Mouse (Mus musculus) neural tube, embryonic 12.5 days (tissue): ENCODE data around the gene Serpinb1a. TPM values are rescaled to one million over a fixed set of nuclear protein-coding genes. Genes with fewer than 3 reads are reported as not detected.
"Not testable (repeated sequence)": the region's sequence is repeated elsewhere in the genome, so short reads cannot be mapped to it uniquely, and the experiment has no call there.

Experiments used
- ATAC-seq: fragments of 200-750 bp; cut with Nextera tagmentation; 2 replicates; pipeline ENCODE4 v1.8.0; 2017; ENCODE audit warnings: low read depth, mild to moderate bottlenecking, moderate TSS enrichment, moderate library complexity; ENCODE audit not compliant: low FRiP score
- H3K27ac ChIP-seq: fragments of 300-500 bp; sonication (generic); 2 replicates; pipeline ENCODE4 v1.5.1; 2016
- H3K27me3 ChIP-seq: fragments of 300-500 bp; sonication (generic); replicated peaks from 2 replicates; pipeline ENCODE4 v1.6.1; 2016; ENCODE audit warnings: mild to moderate bottlenecking
- H3K36me3 ChIP-seq: fragments of 300-500 bp; sonication (generic); 2 replicates; pipeline ENCODE4 v1.6.1; 2016; ENCODE audit warnings: mild to moderate bottlenecking
- H3K4me1 ChIP-seq: fragments of 300-500 bp; sonication (generic); 2 replicates; pipeline ENCODE4 v1.6.1; 2016
- H3K4me2 ChIP-seq: fragments of 300-500 bp; sonication (generic); replicated peaks from 2 replicates; pipeline ENCODE4 v1.6.1; 2016; ENCODE audit warnings: mild to moderate bottlenecking
- H3K4me3 ChIP-seq: fragments of 300-500 bp; sonication (generic); 2 replicates; pipeline ENCODE4 v1.5.1; 2016
- H3K9ac ChIP-seq: fragments of 300-500 bp; sonication (generic); 2 replicates; pipeline ENCODE4 v1.6.1; 2016; ENCODE audit warnings: mild to moderate bottlenecking
- H3K9me3 ChIP-seq: fragments of 300-500 bp; sonication (generic); 2 replicates; pipeline ENCODE4 v1.6.1; 2016; ENCODE audit warnings: mild to moderate bottlenecking
- WGBS: fragments of 180-500 bp; shearing (Covaris S2); methylation state at CpG from one replicate; pipeline ENCODE4 v1.1.7; 2016; 5-methylcytosine and 5-hydroxymethylcytosine counted together
- polyA plus RNA-seq: library from polyadenylated mRNA; unstranded; fragments of >200 nt; fragmentation: Nextera tagmentation; extraction: Ambion mirVana; gene quantifications from 2 replicates; pipeline ENCODE4 v1.2.1, GENCODE M21; 2016

Serpinb1a gene
- 1.8 and 2.3 TPM in 2 replicates for polyA plus RNA-seq

DNA sequence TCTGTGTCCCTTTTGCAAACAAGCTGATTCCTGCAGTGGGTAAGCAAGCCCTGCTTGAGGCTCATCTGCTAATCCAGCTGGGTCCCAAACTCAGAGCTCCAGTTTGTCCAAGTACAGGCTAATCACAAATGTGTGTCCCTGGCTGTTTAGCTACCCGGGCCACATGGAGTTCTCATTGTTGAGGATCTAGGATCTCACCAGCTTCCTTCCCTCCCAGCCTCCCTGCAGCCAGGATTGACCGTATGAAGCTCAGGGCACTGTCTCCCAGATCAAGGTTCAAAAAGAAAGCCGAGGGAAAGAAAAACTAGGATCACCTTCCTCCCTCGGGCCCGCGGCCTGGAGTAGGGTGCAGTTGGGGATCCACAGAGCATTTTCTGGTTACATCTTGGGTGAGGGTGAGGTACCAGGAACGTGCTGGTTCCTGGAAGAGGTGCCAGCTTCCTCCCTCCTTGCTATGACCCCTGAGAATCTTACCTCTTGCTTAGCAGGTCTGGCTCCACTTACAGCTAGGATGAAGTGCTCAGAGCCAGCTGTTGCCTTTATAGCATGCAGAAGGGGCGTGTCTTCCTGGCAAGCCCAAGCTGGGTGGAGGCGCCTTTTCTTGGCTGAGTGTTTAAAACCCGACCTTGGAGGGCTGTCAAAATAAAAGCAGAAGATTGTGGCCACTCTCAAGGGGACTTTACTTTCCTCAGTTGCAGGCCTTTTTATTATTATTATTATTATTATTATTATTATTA, at the start of gene Serpinb1a:
TSS of gene Serpinb1a (minus strand) at position 518 of the 737 bp plus-strand sequence.
- WGBS, result 55% methylated on average over 10 of the region's 10 CpGs
- H3K36me3 ChIP-seq, result no peaks in the 10 kb centered on the region
- no peak within 1 kb of the TSS for H3K27ac ChIP-seq
- H3K4me2 ChIP-seq, result no peak within 1 kb of the TSS
- ATAC-seq, result no peak
- H3K9me3 ChIP-seq, result no peaks in the 10 kb centered on the region
- H3K9ac ChIP-seq, result no peak within 1 kb of the TSS
- no peaks in the 10 kb centered on the region for H3K4me1 ChIP-seq
- H3K27me3 ChIP-seq, result no peaks in the 10 kb centered on the region
- H3K4me3 ChIP-seq, result no peak within 1 kb of the TSS

GRCm38 (mm10) chr13:32900639-32901038, 49.7 kb upstream of the Serpinb1a start:
- Histone ChIP-seq H3K9ac (no peak overlapping the region), H3K27ac (no peak overlapping the region), H3K9me3 (no peaks in the 10 kb centered on the region), H3K4me1 (no peaks in the 10 kb centered on the region), H3K4me2 (no peak overlapping the region), H3K4me3 (no peak overlapping the region), H3K27me3 (no peaks in the 10 kb centered on the region), H3K36me3 (no peaks in the 10 kb centered on the region)
- no peak for ATAC-seq
- 20% methylated on average over 2 of the region's 2 CpGs for WGBS

DNA sequence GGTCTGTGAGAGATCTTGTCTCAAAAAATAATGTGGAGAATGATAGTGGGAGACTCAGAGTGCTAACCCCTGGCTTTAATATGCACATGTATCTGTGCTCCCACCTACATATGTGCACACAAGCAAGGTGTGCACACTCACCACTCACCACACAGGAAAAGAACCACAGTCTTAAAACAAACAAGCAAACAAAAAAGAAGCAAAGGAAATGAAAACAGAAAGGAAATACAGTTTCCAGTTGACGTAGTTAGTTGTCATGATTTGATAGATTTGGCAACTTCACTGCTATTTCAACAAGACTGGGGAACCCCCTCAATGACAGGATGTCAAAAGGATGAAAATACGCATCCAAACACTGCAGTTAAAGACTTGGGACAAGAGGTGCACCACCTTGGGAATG, 48.1 kb upstream of the Serpinb1a start:
- WGBS, result 63% methylated on average over 1 of the region's 2 CpGs

GRCm38 (mm10) chr13:32898111-32898510, 47.1 kb upstream of the Serpinb1a start, which contains the start of gene Serpinb1c:
Serpinb1c (minus strand) TSS chr13:32898211.
- Histone ChIP-seq H3K4me2 (no peak within 1 kb of the TSS), H3K9me3 (no peaks in the 10 kb centered on the region), H3K36me3 (no peaks in the 10 kb centered on the region), H3K9ac (no peak within 1 kb of the TSS), H3K4me1 (no peaks in the 10 kb centered on the region), H3K4me3 (no peak within 1 kb of the TSS), H3K27ac (no peak within 1 kb of the TSS), H3K27me3 (no peaks in the 10 kb centered on the region)
- WGBS, result 87% methylated on average over 2 of the region's 2 CpGs
- ATAC-seq, result no peak

More for the DNA sequence above, 48.1 kb upstream of the Serpinb1a start:
- H3K9ac ChIP-seq, H3K4me2 ChIP-seq, H3K4me1 ChIP-seq, H3K4me3 ChIP-seq, ATAC-seq, H3K27me3 ChIP-seq, H3K9me3 ChIP-seq, H3K27ac ChIP-seq, H3K36me3 ChIP-seq: not testable (repeated sequence)

- H3K27ac ChIP-seq, result no peak overlapping the region
- ATAC-seq, result no peak
- H3K36me3 ChIP-seq, result no peaks in the 10 kb centered on the region
- H3K4me1 ChIP-seq, result no peaks in the 10 kb centered on the region
- H3K9ac ChIP-seq, result no peak overlapping the region
- no peaks in the 10 kb centered on the region for H3K27me3 ChIP-seq
- H3K4me2 ChIP-seq, result no peak overlapping the region
- 79% methylated on average over 4 of the region's 4 CpGs for WGBS
- H3K4me3 ChIP-seq, result no peak overlapping the region
- H3K9me3 ChIP-seq, result no peaks in the 10 kb centered on the region
These were observed 45.9 kb upstream of the Serpinb1a start for GRCm38 (mm10) chr13:32896931-32897330.

GRCm38 (mm10) chr13:32884755-32885154, 33.8 kb upstream of the Serpinb1a start:
- Histone ChIP-seq H3K27me3 (no peaks in the 10 kb centered on the region), H3K27ac (no peak overlapping the region), H3K9ac (no peak overlapping the region), H3K4me2 (no peak overlapping the region), H3K4me3 (no peak overlapping the region), H3K36me3 (no peaks in the 10 kb centered on the region), H3K9me3 (no peaks in the 10 kb centered on the region), H3K4me1 (no peaks in the 10 kb centered on the region)
- no peak for ATAC-seq

DNA sequence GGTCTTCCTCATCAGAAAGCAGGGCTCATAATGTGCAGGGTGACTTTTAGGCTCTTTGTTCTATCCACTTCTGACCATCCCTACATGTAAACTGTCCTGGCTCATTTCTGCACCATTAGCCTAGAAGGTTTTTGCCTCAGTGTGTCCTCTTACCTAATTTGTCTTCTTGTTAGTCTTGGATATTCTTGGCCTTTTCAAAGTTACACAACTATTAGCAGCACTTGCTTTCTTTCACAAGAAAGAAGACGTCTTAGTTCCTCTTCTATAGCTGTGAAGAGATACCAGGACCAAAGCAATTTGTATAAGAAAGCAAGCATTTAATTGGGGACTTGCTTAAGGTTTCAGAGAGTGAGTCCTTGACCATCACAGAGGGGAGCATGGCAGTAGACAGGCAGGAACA, 22.9 kb upstream of the Serpinb1a start:
- no peaks in the 10 kb centered on the region for H3K4me1 ChIP-seq
- no peak overlapping the region for H3K27ac ChIP-seq
- WGBS, result 59% methylated on average over 1 of the region's 1 CpGs
- H3K4me3 ChIP-seq, result no peak overlapping the region
- no peaks in the 10 kb centered on the region for H3K9me3 ChIP-seq
- no peaks in the 10 kb centered on the region for H3K36me3 ChIP-seq
- no peak overlapping the region for H3K4me2 ChIP-seq
- H3K27me3 ChIP-seq, result no peaks in the 10 kb centered on the region
- H3K9ac ChIP-seq, result no peak overlapping the region
- no peak for ATAC-seq

- Histone ChIP-seq H3K27me3 (no peaks in the 10 kb centered on the region), H3K4me2 (no peak overlapping the region), H3K4me1 (no peaks in the 10 kb centered on the region), H3K4me3 (no peak overlapping the region), H3K27ac (no peak overlapping the region), H3K36me3 (no peaks in the 10 kb centered on the region), H3K9me3 (no peaks in the 10 kb centered on the region), H3K9ac (no peak overlapping the region)
- WGBS, result 80% methylated on average over 5 of the region's 5 CpGs
- no peak for ATAC-seq
These were observed 17.9 kb upstream of the Serpinb1a start for GRCm38 (mm10) chr13:32868843-32869242.

DNA sequence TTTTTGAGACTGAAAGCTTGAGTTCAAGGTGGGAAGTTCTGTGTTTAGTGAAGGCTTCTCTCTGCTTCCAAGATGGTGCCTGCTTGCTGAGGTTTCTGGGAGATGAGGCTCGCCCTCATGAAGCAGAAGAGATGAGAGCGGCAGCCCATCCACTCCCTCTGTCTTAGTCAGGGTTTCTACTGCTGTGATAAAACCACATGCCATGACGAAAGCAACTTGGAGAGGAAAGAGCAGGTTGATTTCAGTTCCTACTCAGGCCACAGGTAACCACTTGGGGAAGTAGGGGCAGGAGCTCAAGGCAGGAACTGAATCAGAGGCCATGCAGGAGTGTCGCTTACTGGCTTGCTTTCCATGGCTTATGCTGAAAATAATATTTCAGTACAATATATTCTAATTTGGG, 17.2 kb upstream of the Serpinb1a start:
- not testable (repeated sequence) for H3K4me3 ChIP-seq, H3K27ac ChIP-seq, H3K4me1 ChIP-seq, H3K4me2 ChIP-seq, H3K27me3 ChIP-seq, H3K36me3 ChIP-seq, H3K9ac ChIP-seq, ATAC-seq, H3K9me3 ChIP-seq
- WGBS, result 84% methylated on average over 4 of the region's 4 CpGs

DNA sequence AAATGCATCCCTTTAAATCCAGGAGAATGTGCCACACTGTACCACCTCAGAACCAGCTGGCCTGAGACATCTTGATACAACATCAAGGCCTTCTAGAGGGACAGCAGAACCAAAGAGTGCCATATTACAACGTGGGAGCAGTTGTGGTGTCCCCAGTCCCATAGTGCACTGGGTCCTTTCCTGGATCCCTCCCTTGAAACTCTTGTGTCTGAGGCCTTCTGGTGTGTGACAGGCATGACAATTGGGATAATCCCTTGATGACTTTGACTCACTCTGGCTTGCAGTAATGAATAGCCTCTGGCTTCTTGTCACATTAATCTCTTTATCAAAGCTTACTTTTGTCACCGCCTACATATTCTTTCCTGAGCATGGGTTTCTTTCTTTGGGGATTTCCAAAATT, 16.0 kb upstream of the Serpinb1a start:
- no peaks in the 10 kb centered on the region for H3K4me1 ChIP-seq
- no peaks in the 10 kb centered on the region for H3K27me3 ChIP-seq
- ATAC-seq, result no peak
- no peaks in the 10 kb centered on the region for H3K9me3 ChIP-seq
- H3K27ac ChIP-seq, result no peak overlapping the region
- 65% methylated on average over 2 of the region's 2 CpGs for WGBS
- no peaks in the 10 kb centered on the region for H3K36me3 ChIP-seq
- no peak overlapping the region for H3K4me3 ChIP-seq
- no peak overlapping the region for H3K9ac ChIP-seq
- H3K4me2 ChIP-seq, result no peak overlapping the region

DNA sequence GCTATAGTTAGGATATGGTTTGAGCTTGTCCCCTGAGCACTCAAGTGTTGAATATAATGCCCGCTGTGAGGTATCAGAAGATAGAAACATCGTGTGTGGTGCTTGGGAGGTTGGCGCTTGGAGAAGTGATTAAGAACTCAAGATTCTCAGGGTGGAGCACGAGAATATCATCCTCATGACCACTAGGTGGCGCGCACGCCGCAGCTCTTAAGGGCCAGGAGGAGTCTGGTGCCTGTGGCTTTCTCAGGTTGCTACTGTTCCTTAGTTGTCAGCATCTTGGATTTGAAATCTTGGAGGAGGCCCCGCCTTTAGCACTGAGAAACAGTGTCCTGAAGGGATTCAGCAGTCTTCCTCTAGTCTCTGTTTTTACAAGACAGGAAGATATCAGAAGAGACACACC, 15.5 kb upstream of the Serpinb1a start:
- Histone ChIP-seq H3K4me1 (no peaks in the 10 kb centered on the region), H3K27ac (no peak overlapping the region), H3K4me2 (no peak overlapping the region), H3K9me3 (no peaks in the 10 kb centered on the region), H3K9ac (no peak overlapping the region), H3K27me3 (no peaks in the 10 kb centered on the region), H3K36me3 (no peaks in the 10 kb centered on the region), H3K4me3 (no peak overlapping the region)
- ATAC-seq, result peak; percentile 86
- WGBS, result 8% methylated on average over 9 of the region's 9 CpGs

- H3K4me3 ChIP-seq, result no peak overlapping the region
- no peak overlapping the region for H3K9ac ChIP-seq
- ATAC-seq, result no peak
- no peak overlapping the region for H3K4me2 ChIP-seq
- no peak overlapping the region for H3K27ac ChIP-seq
- H3K36me3 ChIP-seq, result no peaks in the 10 kb centered on the region
- H3K27me3 ChIP-seq, result no peaks in the 10 kb centered on the region
- H3K4me1 ChIP-seq, result no peaks in the 10 kb centered on the region
- H3K9me3 ChIP-seq, result no peaks in the 10 kb centered on the region
- WGBS, result 70% methylated on average over 2 of the region's 2 CpGs
These were observed 14.6 kb upstream of the Serpinb1a start for GRCm38 (mm10) chr13:32865591-32865990.

DNA sequence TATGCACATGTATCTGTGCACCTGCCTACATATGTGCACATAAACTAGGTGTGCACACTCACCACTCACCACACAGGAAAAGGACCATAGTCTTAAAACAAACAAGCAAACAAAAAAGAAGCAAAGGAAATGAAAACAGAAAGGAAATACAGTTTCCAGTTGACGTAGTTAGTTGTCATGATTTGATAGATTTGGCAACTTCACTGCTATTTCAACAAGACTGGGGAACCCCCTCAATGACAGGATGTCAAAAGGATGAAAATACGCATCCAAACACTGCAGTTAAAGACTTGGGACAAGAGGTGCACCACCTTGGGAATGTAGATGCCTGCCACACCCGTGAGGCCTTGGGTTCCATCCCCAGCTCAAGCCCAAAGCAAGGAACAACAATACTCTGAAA, 13.5 kb upstream of the Serpinb1a start:
- H3K4me1 ChIP-seq, H3K27me3 ChIP-seq, H3K9ac ChIP-seq, H3K36me3 ChIP-seq, H3K27ac ChIP-seq, H3K4me3 ChIP-seq, H3K4me2 ChIP-seq, ATAC-seq, H3K9me3 ChIP-seq: not testable (repeated sequence)
- WGBS, result 91% methylated on average over 3 of the region's 3 CpGs
